Mouse (Mus musculus) megakaryocyte-erythroid progenitor cell, adult 5-6 weeks (primary cell): ENCODE results near the gene Olfr123. TPM values are rescaled to one million over a fixed set of nuclear protein-coding genes. Genes with fewer than 3 reads are reported as not detected.

Experiments
- ATAC-seq: replicated peaks from 2 replicates; pipeline ENCODE4 v1.8.0; 2016; ENCODE audit warnings: mild to moderate bottlenecking, inconsistent platforms; ENCODE audit not compliant: severe bottlenecking, poor library complexity, low FRiP score, low TSS enrichment
- total RNA-seq, 2 experiments: library from RNA; stranded (forward) in 1 of 2; stranded (reverse) in 1 of 2; fragments of 200-1000, 215-1000 nt in 1 of 2; fragments of >200 nt in 1 of 2; fragmentation: Nextera tagmentation in 1 of 2; gene quantifications; 2 replicates each; pipeline ENCODE4 v1.2.3; 2014 to 2017

Olfr123 gene
- total RNA-seq (2014; fragmentation: Nextera tagmentation) (not detected in 2 replicates), total RNA-seq (2017) (not detected in 2 replicates)

DNA sequence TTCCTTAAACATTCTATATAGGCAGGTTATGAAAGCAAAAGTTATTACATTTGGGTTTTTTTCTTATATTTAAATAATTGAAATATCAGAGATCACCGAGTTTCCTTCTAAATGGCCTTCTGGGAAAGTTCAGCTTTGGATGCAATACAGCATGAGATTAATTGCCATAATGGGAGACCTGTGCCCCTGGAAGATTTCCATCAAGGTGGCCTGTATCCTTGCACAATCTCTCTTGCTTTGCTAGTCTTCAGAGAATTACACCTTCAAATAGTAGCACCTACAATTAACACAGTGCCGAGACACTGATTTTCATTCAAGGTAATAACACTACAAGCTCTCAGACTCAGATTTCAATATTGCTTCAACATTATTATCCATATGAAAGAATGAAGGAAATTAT is at the start of gene Olfr123:
Olfr123 (plus strand) TSS at position 301 of the 400 bp plus-strand sequence.
- no peak for ATAC-seq

DNA sequence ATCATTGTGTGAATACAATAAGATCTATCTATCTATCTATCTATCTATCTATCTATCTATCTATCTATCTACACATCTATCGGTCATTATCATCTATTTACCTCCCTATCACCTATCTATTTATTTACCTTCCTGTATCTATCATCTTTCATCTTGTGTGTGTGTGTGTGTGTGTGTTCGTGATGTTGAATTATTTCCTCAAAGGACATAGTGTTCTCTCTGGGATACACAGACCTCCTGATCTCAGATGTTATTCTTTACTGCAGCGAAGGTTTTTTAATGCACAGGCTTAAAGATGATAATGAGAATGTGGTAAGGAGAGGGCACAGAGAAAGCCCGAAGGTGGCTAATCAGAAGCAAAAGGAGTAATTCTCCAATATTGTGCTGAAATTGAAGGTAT is 25.0 kb upstream of the Olfr123 start, which contains the start of gene Olfr122:
Olfr122 (plus strand) TSS at position 301 of the 400 bp plus-strand sequence.
- ATAC-seq = no peak

DNA sequence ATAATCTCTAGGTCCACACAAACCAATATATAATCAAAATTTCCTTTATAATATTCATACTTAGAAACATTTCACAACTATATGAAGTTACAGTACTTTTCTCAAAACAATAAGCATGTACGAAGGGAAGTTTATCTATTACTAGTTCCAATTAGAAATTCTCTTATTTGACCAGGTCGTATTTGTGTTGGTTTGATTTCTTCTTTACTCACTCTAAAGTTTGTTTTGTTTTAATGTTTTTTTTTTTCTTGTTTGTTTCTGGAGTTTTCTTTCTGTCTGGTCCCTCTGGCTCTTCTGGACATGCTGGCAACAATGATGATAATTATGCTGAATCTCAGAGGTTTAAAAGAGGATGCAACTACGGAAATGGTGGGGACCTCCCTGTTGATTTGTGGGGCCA is 6.3 kb downstream of the Olfr123 start, which contains the start of gene Olfr124:
Olfr124 (plus strand) TSS at position 301 of the 400 bp plus-strand sequence.
- no peak for ATAC-seq

DNA sequence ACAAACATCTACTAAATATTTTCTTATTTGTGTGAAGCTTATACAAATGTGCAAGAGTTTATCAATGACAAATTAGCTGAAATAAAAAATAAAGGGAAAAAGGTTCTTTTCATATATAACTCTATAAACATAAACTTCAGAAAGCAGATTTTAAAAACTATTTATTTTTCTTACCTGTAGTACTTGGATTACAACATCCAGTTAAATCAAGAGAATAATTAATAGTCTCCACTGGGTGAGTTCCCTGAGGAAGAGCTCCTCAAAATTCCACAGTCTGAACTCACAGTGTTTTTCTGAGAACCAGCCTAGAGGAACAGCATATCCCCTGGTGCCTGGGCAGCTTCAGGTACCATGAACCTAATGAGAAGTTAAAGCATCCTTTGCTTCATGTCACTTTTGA is 39.3 kb downstream of the Olfr123 start, which contains the start of gene Olfr125:
Olfr125 (plus strand) TSS at position 301 of the 400 bp plus-strand sequence.
- no peak for ATAC-seq

DNA sequence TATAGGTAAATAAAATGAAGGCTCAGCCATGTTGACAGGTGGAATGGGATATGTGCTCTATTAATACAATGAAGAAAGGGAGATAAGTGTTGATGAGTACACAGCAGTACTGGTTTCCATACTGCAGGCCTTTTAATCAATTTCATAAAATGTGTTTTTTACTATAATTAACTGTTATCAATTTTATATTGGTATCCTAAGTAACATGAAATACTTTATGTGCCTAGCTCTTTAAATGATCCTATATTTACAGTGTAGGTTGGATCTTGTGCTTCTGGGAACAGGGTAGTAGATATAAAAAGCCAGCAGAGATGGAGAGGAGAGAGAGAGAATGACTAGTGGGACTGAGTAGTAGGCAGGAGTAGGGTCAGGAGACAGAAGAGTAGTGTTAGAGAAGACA is 53.9 kb downstream of the Olfr123 start, which contains the start of gene Olfr126:
Olfr126 (plus strand) TSS at position 301 of the 400 bp plus-strand sequence.
- ATAC-seq = no peak

Other genes starting within 250 kb of the Olfr123 start
- gene Olfr112, start 224.1 kb upstream of the Olfr123 start, total RNA-seq (2014; fragmentation: Nextera tagmentation) = not detected in 2 replicates
- gene Olfr112, start 224.1 kb upstream of the Olfr123 start, total RNA-seq (2017) = not detected in 2 replicates
- gene Olfr113, start 215.9 kb upstream of the Olfr123 start, total RNA-seq (2014; fragmentation: Nextera tagmentation) = not detected in 2 replicates
- not detected in 2 replicates for gene Olfr113, start 215.9 kb upstream of the Olfr123 start, total RNA-seq (2017)
- not detected in 2 replicates for gene Olfr114, start 200.8 kb upstream of the Olfr123 start, total RNA-seq (2014; fragmentation: Nextera tagmentation)
- not detected in 2 replicates for gene Olfr114, start 200.8 kb upstream of the Olfr123 start, total RNA-seq (2017)
- not detected in 2 replicates for gene Olfr115, start 166.4 kb upstream of the Olfr123 start, total RNA-seq (2014; fragmentation: Nextera tagmentation)
- not detected in 2 replicates for gene Olfr115, start 166.4 kb upstream of the Olfr123 start, total RNA-seq (2017)
- gene Olfr116, start 166.3 kb upstream of the Olfr123 start, total RNA-seq (2014; fragmentation: Nextera tagmentation) = not detected in 2 replicates
- not detected in 2 replicates for gene Olfr116, start 166.3 kb upstream of the Olfr123 start, total RNA-seq (2017)
- gene Olfr117, start 129.7 kb upstream of the Olfr123 start, total RNA-seq (2014; fragmentation: Nextera tagmentation) = not detected in 2 replicates
- gene Olfr117, start 129.7 kb upstream of the Olfr123 start, total RNA-seq (2017) = not detected in 2 replicates
- gene Olfr118, start 126.5 kb upstream of the Olfr123 start, total RNA-seq (2014; fragmentation: Nextera tagmentation) = not detected in 2 replicates
- gene Olfr118, start 126.5 kb upstream of the Olfr123 start, total RNA-seq (2017) = not detected in 2 replicates
- gene Olfr119, start 97.0 kb upstream of the Olfr123 start, total RNA-seq (2014; fragmentation: Nextera tagmentation) = not detected in 2 replicates
- not detected in 2 replicates for gene Olfr119, start 97.0 kb upstream of the Olfr123 start, total RNA-seq (2017)
- gene Olfr120, start 71.7 kb upstream of the Olfr123 start, total RNA-seq (2014; fragmentation: Nextera tagmentation) = not detected in 2 replicates
- gene Olfr120, start 71.7 kb upstream of the Olfr123 start, total RNA-seq (2017) = not detected in 2 replicates
- not detected in 2 replicates for gene Olfr121, start 44.7 kb upstream of the Olfr123 start, total RNA-seq (2014; fragmentation: Nextera tagmentation)
- not detected in 2 replicates for gene Olfr121, start 44.7 kb upstream of the Olfr123 start, total RNA-seq (2017)
- not detected in 2 replicates for gene Olfr122, start 24.9 kb upstream of the Olfr123 start, total RNA-seq (2014; fragmentation: Nextera tagmentation)
- gene Olfr122, start 24.9 kb upstream of the Olfr123 start, total RNA-seq (2017) = not detected in 2 replicates
- gene Olfr124, start 6.4 kb downstream of the Olfr123 start, total RNA-seq (2014; fragmentation: Nextera tagmentation) = not detected in 2 replicates
- not detected in 2 replicates for gene Olfr124, start 6.4 kb downstream of the Olfr123 start, total RNA-seq (2017)
- not detected in 2 replicates for gene Olfr125, start 39.4 kb downstream of the Olfr123 start, total RNA-seq (2014; fragmentation: Nextera tagmentation)
- gene Olfr125, start 39.4 kb downstream of the Olfr123 start, total RNA-seq (2017) = not detected in 2 replicates
- gene Olfr126, start 54.0 kb downstream of the Olfr123 start, total RNA-seq (2014; fragmentation: Nextera tagmentation) = not detected in 2 replicates
- not detected in 2 replicates for gene Olfr126, start 54.0 kb downstream of the Olfr123 start, total RNA-seq (2017)
- not detected in 2 replicates for gene Olfr127, start 106.9 kb downstream of the Olfr123 start, total RNA-seq (2014; fragmentation: Nextera tagmentation)
- not detected in 2 replicates for gene Olfr127, start 106.9 kb downstream of the Olfr123 start, total RNA-seq (2017)
- gene Olfr128, start 127.0 kb downstream of the Olfr123 start, total RNA-seq (2014; fragmentation: Nextera tagmentation) = not detected in 2 replicates
- gene Olfr128, start 127.0 kb downstream of the Olfr123 start, total RNA-seq (2017) = not detected in 2 replicates
- not detected in 2 replicates for gene Olfr761, start 159.6 kb downstream of the Olfr123 start, total RNA-seq (2014; fragmentation: Nextera tagmentation)
- gene Olfr761, start 159.6 kb downstream of the Olfr123 start, total RNA-seq (2017) = not detected in 2 replicates